Mouse (Mus musculus) testis, adult 2 months (tissue): ENCODE results near the gene Igf1r.

Experiments used
- CTCF ChIP-seq: fragments of 200-500 bp; IDR thresholded peaks from 2 replicates; pipeline ENCODE4 v1.5.1; 2012; ENCODE audit warnings: low read depth, mild to moderate bottlenecking, inconsistent platforms, low read length, moderate library complexity; ENCODE audit not compliant: control insufficient read depth, insufficient read depth, insufficient replicate concordance
- POLR2A ChIP-seq: fragments of 200-500 bp; IDR thresholded peaks from 2 replicates; pipeline ENCODE4 v1.6.1; 2012; ENCODE audit warnings: low read depth, mild to moderate bottlenecking, inconsistent platforms, low read length, moderate library complexity; ENCODE audit not compliant: control insufficient read depth

GRCm38 (mm10) chr7:68250902-68251301 lies 298.3 kb downstream of the Igf1r start:
- TF ChIP-seq POLR2A = no peak
- TF ChIP-seq CTCF = no peak
